Mouse (Mus musculus) hindbrain, embryonic 11.5 days (tissue): ENCODE measurements around the gene Nudt2. TPM values are rescaled to one million over a fixed set of nuclear protein-coding genes. Genes with fewer than 3 reads are reported as not detected.

Source experiments
- ATAC-seq: fragments of 200-750 bp; cut with Nextera tagmentation; 2 replicates; pipeline ENCODE4 v1.8.0; 2017; ENCODE audit warnings: mild to moderate bottlenecking, moderate TSS enrichment, moderate library complexity; ENCODE audit not compliant: low FRiP score
- DNase-seq: peaks from one replicate; pipeline ENCODE4 v3.0.0-alpha.2; 2015; ENCODE audit warnings: low spot score
- H3K27ac ChIP-seq: fragments of 300-500 bp; sonication (generic); 2 replicates; pipeline ENCODE4 v1.5.1; 2014; ENCODE audit warnings: mild to moderate bottlenecking, low read depth, low read length
- H3K27me3 ChIP-seq: fragments of 300-500 bp; sonication (generic); 2 replicates; pipeline ENCODE4 v1.6.1; 2014; ENCODE audit warnings: mild to moderate bottlenecking, low read length, moderate library complexity, mixed read lengths; ENCODE audit not compliant: control insufficient read depth, insufficient read depth
- H3K36me3 ChIP-seq: fragments of 300-500 bp; sonication (generic); 2 replicates; pipeline ENCODE4 v1.6.1; 2014; ENCODE audit warnings: mild to moderate bottlenecking, low read length, moderate library complexity, mixed read lengths; ENCODE audit not compliant: control insufficient read depth, insufficient read depth
- H3K4me1 ChIP-seq: fragments of 300-500 bp; sonication (generic); replicated peaks from 2 replicates; pipeline ENCODE4 v1.6.1; 2014; ENCODE audit warnings: low read length, mixed read lengths; ENCODE audit not compliant: control insufficient read depth, insufficient read depth
- H3K4me2 ChIP-seq: fragments of 300-500 bp; sonication (generic); replicated peaks from 2 replicates; pipeline ENCODE4 v1.6.1; 2014; ENCODE audit warnings: mild to moderate bottlenecking, low read depth, low read length
- H3K4me3 ChIP-seq: fragments of 300-500 bp; sonication (generic); 2 replicates; pipeline ENCODE4 v1.5.1; 2014; ENCODE audit warnings: low read depth, low read length
- H3K9ac ChIP-seq: fragments of 300-500 bp; sonication (generic); 2 replicates; pipeline ENCODE4 v1.6.1; 2014; ENCODE audit warnings: low read depth, low read length
- H3K9me3 ChIP-seq: fragments of 300-500 bp; sonication (generic); 2 replicates; pipeline ENCODE4 v1.6.1; 2016; ENCODE audit warnings: low read length; ENCODE audit not compliant: control insufficient read depth
- WGBS: fragments of 180-500 bp; shearing (Covaris S2); extraction: QIAGEN DNeasy Blood & Tissue Kit; methylation state at CpG from one replicate; pipeline ENCODE4 v1.1.7; 2014; 5-methylcytosine and 5-hydroxymethylcytosine counted together
- polyA plus RNA-seq: library from polyadenylated mRNA; unstranded; fragments of >200 nt; fragmentation: Nextera tagmentation; extraction: Ambion mirVana; gene quantifications from 2 replicates; pipeline ENCODE4 v1.2.1, GENCODE M21; 2014

Nudt2 gene
- polyA plus RNA-seq, 1 experiment from 2014 or later, result 70.3 TPM

GRCm38 (mm10) chr4:41468396-41469080, 3.6 kb downstream of the Nudt2 start:
- 0 out of 2 replicates have a peak, but pooled peaks cover 2% of the 10 kb centered on the region for H3K4me1 ChIP-seq
- WGBS, result 63% methylated on average over 17 of the region's 17 CpGs
- H3K4me3 ChIP-seq, result no peak overlapping the region
- H3K36me3 ChIP-seq, result no peaks in the 10 kb centered on the region
- no peak overlapping the region for H3K27ac ChIP-seq
- DNase-seq (peak; percentile 76), ATAC-seq (no peak)
- no peak overlapping the region for H3K9ac ChIP-seq
- H3K4me2 ChIP-seq, result no peak overlapping the region
- H3K9me3 ChIP-seq, result no peaks in the 10 kb centered on the region
- no peaks in the 10 kb centered on the region for H3K27me3 ChIP-seq

- Histone ChIP-seq H3K27ac (no peak overlapping the region; the same call in 1 of the 2 replicates), H3K4me2 (no peak overlapping the region), H3K36me3 (no peaks in the 10 kb centered on the region), H3K4me1 (no peaks in the 10 kb centered on the region), H3K9me3 (no peaks in the 10 kb centered on the region), H3K9ac (no peak overlapping the region), H3K27me3 (no peaks in the 10 kb centered on the region), H3K4me3 (no peak overlapping the region)
- DNase-seq, result no peak
- 80% methylated on average over 10 of the region's 10 CpGs for WGBS
- ATAC-seq, result no peak
Observed at GRCm38 (mm10) chr4:41469199-41469598, 4.2 kb downstream of the Nudt2 start.

GRCm38 (mm10) chr4:41470051-41470683, 5.2 kb downstream of the Nudt2 start:
- H3K4me1 ChIP-seq, result no peaks in the 10 kb centered on the region
- no peak for DNase-seq
- H3K4me3 ChIP-seq, result no peak overlapping the region
- WGBS, result 60% methylated on average over 7 of the region's 7 CpGs
- no peaks in the 10 kb centered on the region for H3K27me3 ChIP-seq
- H3K9ac ChIP-seq, result no peak overlapping the region
- no peak overlapping the region for H3K4me2 ChIP-seq
- H3K27ac ChIP-seq, result peak overlapping the region; percentile 52
- H3K9me3 ChIP-seq, result no peaks in the 10 kb centered on the region
- ATAC-seq, result peak; percentile 4; the same call in 1 of the 2 replicates
- H3K36me3 ChIP-seq, result no peaks in the 10 kb centered on the region

- peak overlapping the region; percentile 65 for H3K27ac ChIP-seq
- ATAC-seq, result peak; percentile 75
Observed at GRCm38 (mm10) chr4:41470684-41471383, 5.9 kb downstream of the Nudt2 start.

GRCm38 (mm10) chr4:41471384-41471689, 6.4 kb downstream of the Nudt2 start:
- Histone ChIP-seq H3K4me1 (no peaks in the 10 kb centered on the region), H3K27me3 (no peaks in the 10 kb centered on the region), H3K27ac (peak overlapping the region; percentile 65), H3K4me3 (no peak overlapping the region), H3K9me3 (no peaks in the 10 kb centered on the region), H3K4me2 (no peak overlapping the region), H3K9ac (no peak overlapping the region), H3K36me3 (no peaks in the 10 kb centered on the region)
- 86% methylated on average over 1 of the region's 1 CpGs for WGBS
- no peak for DNase-seq
- ATAC-seq, result no peak

More at GRCm38 (mm10) chr4:41470684-41471383, 5.9 kb downstream of the Nudt2 start:
- Histone ChIP-seq H3K36me3 (no peaks in the 10 kb centered on the region), H3K4me2 (no peak overlapping the region), H3K27me3 (no peaks in the 10 kb centered on the region), H3K4me1 (no peaks in the 10 kb centered on the region), H3K4me3 (no peak overlapping the region), H3K9ac (no peak overlapping the region), H3K9me3 (no peaks in the 10 kb centered on the region)
- 31% methylated on average over 5 of the region's 5 CpGs for WGBS
- peak; percentile 59 for DNase-seq

- no peak for DNase-seq
- WGBS, result 91% methylated on average over 9 of the region's 9 CpGs
- no peaks in the 10 kb centered on the region for H3K36me3 ChIP-seq
Observed at GRCm38 (mm10) chr4:41477648-41478160, 12.8 kb downstream of the Nudt2 start.

GRCm38 (mm10) chr4:41478751-41479455, 14.0 kb downstream of the Nudt2 start:
- no peak overlapping the region for H3K27ac ChIP-seq

More at GRCm38 (mm10) chr4:41477648-41478160, 12.8 kb downstream of the Nudt2 start:
- ATAC-seq, result no peak
- no peak overlapping the region for H3K4me2 ChIP-seq
- H3K9me3 ChIP-seq, result no peaks in the 10 kb centered on the region
- no peak overlapping the region for H3K27ac ChIP-seq
- no peak overlapping the region for H3K4me3 ChIP-seq
- no peaks in the 10 kb centered on the region for H3K4me1 ChIP-seq
- no peak overlapping the region for H3K9ac ChIP-seq
- no peaks in the 10 kb centered on the region for H3K27me3 ChIP-seq

GRCm38 (mm10) chr4:41479456-41479804, 14.5 kb downstream of the Nudt2 start:
- H3K9me3 ChIP-seq, result no peaks in the 10 kb centered on the region
- H3K4me2 ChIP-seq, result no peak overlapping the region
- no peak overlapping the region for H3K9ac ChIP-seq
- 81% methylated on average over 1 of the region's 1 CpGs for WGBS
- no peaks in the 10 kb centered on the region for H3K27me3 ChIP-seq
- no peak for ATAC-seq
- no peak for DNase-seq
- H3K27ac ChIP-seq, result no peak overlapping the region
- H3K36me3 ChIP-seq, result no peaks in the 10 kb centered on the region
- H3K4me3 ChIP-seq, result no peak overlapping the region
- no peaks in the 10 kb centered on the region for H3K4me1 ChIP-seq

More at GRCm38 (mm10) chr4:41478751-41479455, 14.0 kb downstream of the Nudt2 start:
- H3K36me3 ChIP-seq, result no peaks in the 10 kb centered on the region
- no peak overlapping the region for H3K9ac ChIP-seq
- no peak overlapping the region for H3K4me3 ChIP-seq
- H3K9me3 ChIP-seq, result no peaks in the 10 kb centered on the region
- no peak overlapping the region for H3K4me2 ChIP-seq
- WGBS, result 67% methylated on average over 4 of the region's 4 CpGs
- ATAC-seq (no peak), DNase-seq (no peak)
- no peaks in the 10 kb centered on the region for H3K4me1 ChIP-seq
- no peaks in the 10 kb centered on the region for H3K27me3 ChIP-seq
